Mouse (Mus musculus) C2C12 (cell line): ENCODE measurements at regions not wholly inside any gene's neighbourhood (a gene's known extent, or its start where the extent isn't known, plus 50 kb on each side); places are given as distances from the start of the nearest gene placed in this dataset.

ENCODE experiments used
- H3K27me3 ChIP-seq: one replicate; pipeline ENCODE4 v1.6.1; 2011; ENCODE audit not compliant: control insufficient read depth, insufficient read depth, insufficient read length
- H3K36me3 ChIP-seq: one replicate; pipeline ENCODE4 v1.6.1; 2011; ENCODE audit not compliant: control insufficient read depth, insufficient read depth
- H3K4me3 ChIP-seq: one replicate; pipeline ENCODE4 v1.5.1; 2011; ENCODE audit warnings: mild to moderate bottlenecking, control low read depth; ENCODE audit not compliant: poor library complexity, insufficient read depth, severe bottlenecking
- H3K79me2 ChIP-seq: one replicate; pipeline ENCODE4 v1.6.1; 2011; ENCODE audit not compliant: control insufficient read depth, insufficient read depth
- H3K79me3 ChIP-seq: one replicate; pipeline ENCODE4 v1.6.1; 2011; ENCODE audit warnings: low read depth, control low read depth
- H3ac ChIP-seq: one replicate; pipeline ENCODE3; 2011; ENCODE audit warnings: low read depth; ENCODE audit not compliant: control insufficient read depth, insufficient read length
- CEBPB ChIP-seq: IDR thresholded peaks from one replicate; pipeline ENCODE4 v1.6.1; 2011; ENCODE audit warnings: low read depth, mild to moderate bottlenecking, control low read depth, moderate library complexity
- CTCF ChIP-seq: IDR thresholded peaks from one replicate; pipeline ENCODE4 v1.5.1; 2011; ENCODE audit not compliant: control insufficient read depth, insufficient read depth, insufficient read length
- FOSL1 ChIP-seq: IDR thresholded peaks from one replicate; pipeline ENCODE4 v1.8.0; 2011; ENCODE audit warnings: mild to moderate bottlenecking, low read length; ENCODE audit not compliant: poor library complexity, insufficient read depth, severe bottlenecking
- MAX ChIP-seq: IDR thresholded peaks from one replicate; pipeline ENCODE4 v1.6.1; 2011; ENCODE audit warnings: mild to moderate bottlenecking, control low read depth
- MYOD1 ChIP-seq: IDR thresholded peaks from one replicate; pipeline ENCODE4 v1.6.1; 2011; ENCODE audit warnings: low read depth; ENCODE audit not compliant: control insufficient read depth, insufficient read length
- MYOG ChIP-seq: IDR thresholded peaks from one replicate; pipeline ENCODE4 v1.6.1; 2011; ENCODE audit not compliant: control insufficient read depth, insufficient read length; ENCODE audit errors: extremely low read depth
- USF1 ChIP-seq: IDR thresholded peaks from one replicate; pipeline ENCODE4 v1.6.1; 2011; ENCODE audit warnings: low read depth, mild to moderate bottlenecking, control low read depth, moderate library complexity

DNA sequence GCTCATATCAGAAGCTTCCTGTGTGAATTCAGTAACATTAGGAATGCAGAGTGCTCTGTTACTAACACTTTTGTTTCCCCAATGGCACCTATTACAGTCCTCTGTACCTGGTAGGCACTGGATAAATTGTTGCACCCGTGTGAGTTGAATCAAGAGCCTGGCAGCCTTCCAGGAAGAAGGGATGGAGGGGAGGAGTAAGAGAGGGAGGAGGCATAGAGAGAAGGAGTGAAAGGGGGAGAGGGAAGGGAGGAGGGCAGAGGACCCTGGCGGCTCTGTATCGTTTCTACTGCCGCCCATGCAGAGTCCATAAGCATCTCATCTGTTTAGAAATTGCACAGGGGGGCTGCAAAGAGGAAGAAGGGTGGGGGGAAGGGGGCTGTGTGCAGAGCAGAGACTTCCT lies 215.7 kb upstream of the Zmiz1 start:
- H3K4me3 ChIP-seq: no peak overlapping the region
- H3K79me3 ChIP-seq: no peaks in the 10 kb centered on the region
- no peak overlapping the region for H3ac ChIP-seq
- no peaks in the 10 kb centered on the region for H3K79me2 ChIP-seq
- H3K27me3 ChIP-seq: no peaks in the 10 kb centered on the region
- TF ChIP-seq USF1: no peak
- TF ChIP-seq MYOD1: no peak
- no peak for TF ChIP-seq MAX
- no peak for TF ChIP-seq FOSL1
- TF ChIP-seq CEBPB: no peak
- TF ChIP-seq MYOG: no peak
- TF ChIP-seq CTCF: no peak
- H3K36me3 ChIP-seq: no peaks in the 10 kb centered on the region

DNA sequence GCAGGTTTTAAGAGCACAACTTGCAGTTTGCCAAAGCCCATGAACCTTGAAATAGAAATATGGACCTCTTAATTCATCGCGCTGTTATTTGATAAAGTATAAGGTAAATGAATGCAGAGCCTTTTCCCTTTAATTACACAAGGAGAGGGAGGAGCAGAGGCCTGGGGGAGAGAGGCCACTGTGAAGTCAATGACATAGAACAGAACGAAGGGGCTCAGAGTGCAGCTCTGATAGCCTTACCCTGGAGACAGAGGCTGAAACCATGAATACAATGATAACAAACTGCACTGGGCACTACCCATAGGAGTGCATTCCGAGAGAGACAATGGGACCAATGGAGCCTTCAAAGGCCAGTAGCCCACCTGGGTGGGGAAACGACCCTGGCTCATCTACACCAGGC lies 215.3 kb upstream of the Zmiz1 start:
- no peaks in the 10 kb centered on the region for H3K79me3 ChIP-seq
- no peak overlapping the region for H3ac ChIP-seq
- TF ChIP-seq CTCF (no peak), FOSL1 (no peak)
- no peaks in the 10 kb centered on the region for H3K36me3 ChIP-seq
- H3K4me3 ChIP-seq: no peak overlapping the region
- H3K27me3 ChIP-seq: no peaks in the 10 kb centered on the region
- H3K79me2 ChIP-seq: no peaks in the 10 kb centered on the region

DNA sequence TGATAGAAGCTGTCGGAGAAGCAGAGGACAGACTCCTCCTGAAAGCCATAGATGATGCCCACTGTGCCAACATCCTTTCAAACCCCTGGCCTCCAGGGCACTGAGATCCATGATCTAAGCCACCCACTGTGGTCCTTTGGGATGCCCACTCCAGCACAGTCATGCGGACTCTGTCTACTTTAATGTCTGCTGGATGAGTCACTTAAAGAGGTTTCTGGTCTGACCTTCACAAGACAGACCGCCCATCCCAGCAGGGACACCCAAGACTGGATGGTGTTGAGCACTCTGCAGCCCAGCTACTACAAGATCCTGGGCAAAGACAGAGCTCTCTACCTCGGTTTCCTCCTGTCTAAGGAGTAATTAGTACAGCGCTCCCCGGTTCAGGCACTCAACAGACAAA lies 214.1 kb upstream of the Zmiz1 start:
- Histone ChIP-seq H3ac (no peak overlapping the region), H3K79me3 (no peaks in the 10 kb centered on the region), H3K27me3 (no peaks in the 10 kb centered on the region), H3K4me3 (no peak overlapping the region), H3K79me2 (no peaks in the 10 kb centered on the region), H3K36me3 (no peaks in the 10 kb centered on the region)
- TF ChIP-seq CTCF (no peak), CEBPB (no peak), MAX (no peak), USF1 (no peak), MYOG (no peak), MYOD1 (no peak), FOSL1 (no peak)

DNA sequence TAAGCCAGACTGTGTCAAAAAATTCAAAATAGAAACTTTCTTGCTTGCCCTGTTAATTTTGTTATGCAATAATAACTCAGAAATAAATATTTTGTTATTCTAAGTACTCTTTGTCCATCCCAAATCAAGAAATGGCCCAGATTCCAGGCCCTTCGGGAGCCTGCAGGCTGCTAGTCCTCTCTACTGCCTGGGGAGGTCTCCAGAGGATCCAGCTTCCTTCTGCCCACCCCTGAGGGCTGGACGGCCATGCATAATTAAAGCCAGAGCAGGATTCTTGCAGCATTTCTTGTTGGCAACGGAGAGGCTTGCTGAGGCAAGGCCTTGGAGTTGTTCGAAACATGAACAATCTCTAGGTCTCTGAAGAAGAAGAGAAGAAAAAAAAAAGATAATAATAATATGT lies 213.3 kb upstream of the Zmiz1 start:
- Histone ChIP-seq H3K79me2 (no peaks in the 10 kb centered on the region), H3K36me3 (no peaks in the 10 kb centered on the region), H3K79me3 (no peaks in the 10 kb centered on the region), H3K4me3 (no peak overlapping the region), H3ac (no peak overlapping the region), H3K27me3 (no peaks in the 10 kb centered on the region)
- TF ChIP-seq MYOG (no peak), MYOD1 (no peak), USF1 (no peak), MAX (no peak), CTCF (no peak), CEBPB (no peak), FOSL1 (no peak)

- TF ChIP-seq MAX (peak; percentile 53), USF1 (peak; percentile 37), CTCF (no peak), MYOD1 (no peak), MYOG (no peak), CEBPB (no peak), FOSL1 (peak; percentile 27)
- Histone ChIP-seq H3ac (no peak overlapping the region), H3K4me3 (no peak overlapping the region), H3K79me2 (no peaks in the 10 kb centered on the region), H3K79me3 (no peaks in the 10 kb centered on the region), H3K36me3 (no peaks in the 10 kb centered on the region), H3K27me3 (no peaks in the 10 kb centered on the region)
These were observed 210.0 kb upstream of the Zmiz1 start for GRCm38 (mm10) chr14:25248941-25249340.
